Mouse (Mus musculus) gastrocnemius, postnatal 14 days (tissue): Measurements from ENCODE around the gene Gm4969. TPM values are rescaled to one million over a fixed set of nuclear protein-coding genes. Genes with fewer than 3 reads are reported as not detected.

Experiments used
- DNase-seq: peaks from one replicate; pipeline ENCODE4 v3.0.0; 2021; ENCODE audit warnings: mixed read lengths
- intact Hi-C: fragments of 180-260 bp; cut with DNase I; formaldehyde crosslinking; loops from one replicate; pipeline ENCODE4 v1.15.1; 2025; ENCODE audit warnings: low total_unique reads
- microRNA-seq, 2 experiments: library from miRNA; unstranded; fragments of <30 nt; microRNA quantifications; one replicate each; pipeline ENCODE4 v1.2.0; 2021
- total RNA-seq, 2 experiments: library from RNA; stranded (reverse); gene quantifications; 2 replicates each; pipeline ENCODE4 v1.2.3; 2021

The Gm4969 gene
- total RNA-seq, 2 experiments from 2014 or later: not detected

DNA sequence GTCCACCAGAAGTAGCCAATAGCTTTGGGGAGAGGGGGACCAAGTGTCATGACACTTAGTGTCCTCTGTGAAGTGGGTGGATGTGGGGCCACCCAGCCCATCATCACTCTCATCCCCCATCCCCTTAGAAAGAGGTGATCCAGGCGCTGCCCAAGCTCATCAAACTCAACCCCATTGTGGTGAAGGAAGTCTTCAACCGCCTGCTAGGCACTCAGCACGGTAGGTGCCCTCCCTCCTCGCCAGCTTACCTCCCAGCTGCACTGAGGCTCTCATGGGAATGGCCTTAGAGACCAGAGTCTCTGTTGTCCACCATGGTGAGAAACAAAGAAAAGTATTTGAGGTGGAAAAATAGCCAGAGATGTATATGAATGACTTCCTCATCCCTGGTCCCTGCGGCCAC is 68.9 kb downstream of the Gm4969 start:
- intact Hi-C loops: no loop called here
- DNase-seq: no peak

Small RNAs within 50 kb of the gene (microRNA-seq; reads per million reads assigned to microRNA genes)
- 6.1 to 9.5 reads per million in 2 experiments for gene Mir3100

Other genes starting within 250 kb of the Gm4969 start
- gene Pglyrp1, start 247.0 kb downstream of the Gm4969 start, total RNA-seq: 1 to 10 TPM; 1.4 to 1.5 TPM
- 1 to 10 TPM; 5.1 TPM for gene Ccdc61, start 208.0 kb downstream of the Gm4969 start, total RNA-seq
- 1 to 10 TPM; 2.6 to 3.3 TPM for gene Nova2, start 192.5 kb downstream of the Gm4969 start, total RNA-seq
- not detected for gene Nanos2, start 131.0 kb downstream of the Gm4969 start, total RNA-seq
- 1 to 10 TPM; 2.2 to 3.7 TPM for gene Mypop, start 127.1 kb downstream of the Gm4969 start, total RNA-seq
- 10 to 100 TPM; 14.9 to 18.6 TPM for gene Irf2bp1, start 114.3 kb downstream of the Gm4969 start, total RNA-seq
- not detected for gene Foxa3, start 94.8 kb downstream of the Gm4969 start, total RNA-seq
- gene Sympk, start 94.0 kb downstream of the Gm4969 start, total RNA-seq: 10 to 100 TPM; 38.2 to 41.1 TPM
- not detected for gene Rsph6a, start 63.7 kb downstream of the Gm4969 start, total RNA-seq
- 10 to 100 TPM; 22.1 to 25.5 TPM for gene Dmwd, start 42.1 kb downstream of the Gm4969 start, total RNA-seq
- gene Dmpk, start 34.5 kb downstream of the Gm4969 start, total RNA-seq: 100 to 1,000 TPM; 241 to 257 TPM
- 1 to 10 TPM; 3.1 to 3.8 TPM for gene Six5, start 23.8 kb downstream of the Gm4969 start, total RNA-seq
- 1 to 10 TPM; 3.2 TPM for gene Fbxo46, start 1.5 kb upstream of the Gm4969 start, total RNA-seq
- gene Qpctl, start 30.9 kb upstream of the Gm4969 start, total RNA-seq: 1 to 10 TPM; 3.1 to 4.2 TPM
- gene Snrpd2, start 31.4 kb upstream of the Gm4969 start, total RNA-seq: 10 to 100 TPM; 62.3 to 66.5 TPM
- gene Gipr, start 47.8 kb upstream of the Gm4969 start, total RNA-seq: under 1 TPM in 1 of 2 experiments, not detected in 1; 0.09 TPM
- 10 to 100 TPM; 12.1 to 14.2 TPM for gene Eml2, start 58.1 kb upstream of the Gm4969 start, total RNA-seq
- gene Gpr4, start 94.2 kb upstream of the Gm4969 start, total RNA-seq: 1 to 10 TPM; 2.9 to 4.3 TPM
- 10 to 100 TPM; 35.1 to 43.0 TPM for gene Opa3, start 110.0 kb upstream of the Gm4969 start, total RNA-seq
- gene Vasp, start 153.4 kb upstream of the Gm4969 start, total RNA-seq: 10 to 100 TPM; 31.0 to 35.1 TPM
- gene Ppm1n, start 161.7 kb upstream of the Gm4969 start, total RNA-seq: not detected
- gene Rtn2, start 164.3 kb upstream of the Gm4969 start, total RNA-seq: 100 to 1,000 TPM; 800 to 833 TPM
- gene Fosb, start 191.7 kb upstream of the Gm4969 start, total RNA-seq: under 1 TPM; 0.69 to 0.90 TPM
- gene Ercc1, start 226.4 kb upstream of the Gm4969 start, total RNA-seq: 10 to 100 TPM; 26.7 to 28.7 TPM
- gene Cd3eap, start 241.1 kb upstream of the Gm4969 start, total RNA-seq: 1 to 10 TPM; 7.4 to 8.2 TPM
- gene Ppp1r13l, start 241.4 kb upstream of the Gm4969 start, total RNA-seq: 1 to 10 TPM; 1.7 to 2.9 TPM